Mouse (Mus musculus): ENCODE measurements around the gene Fam118a.
"Not testable (repeated sequence)": the region's sequence is repeated elsewhere in the genome, so short reads cannot be mapped to it uniquely, and the experiment has no call there.

Gene Fam118a

GRCm38 (mm10) chr15:85028648-85029047 is at the start of gene Fam118a:
Gene Fam118a, plus strand, starts transcription at chr15:85028948.
- in situ Hi-C loops (cut with MboI): not testable (repeated sequence)

DNA sequence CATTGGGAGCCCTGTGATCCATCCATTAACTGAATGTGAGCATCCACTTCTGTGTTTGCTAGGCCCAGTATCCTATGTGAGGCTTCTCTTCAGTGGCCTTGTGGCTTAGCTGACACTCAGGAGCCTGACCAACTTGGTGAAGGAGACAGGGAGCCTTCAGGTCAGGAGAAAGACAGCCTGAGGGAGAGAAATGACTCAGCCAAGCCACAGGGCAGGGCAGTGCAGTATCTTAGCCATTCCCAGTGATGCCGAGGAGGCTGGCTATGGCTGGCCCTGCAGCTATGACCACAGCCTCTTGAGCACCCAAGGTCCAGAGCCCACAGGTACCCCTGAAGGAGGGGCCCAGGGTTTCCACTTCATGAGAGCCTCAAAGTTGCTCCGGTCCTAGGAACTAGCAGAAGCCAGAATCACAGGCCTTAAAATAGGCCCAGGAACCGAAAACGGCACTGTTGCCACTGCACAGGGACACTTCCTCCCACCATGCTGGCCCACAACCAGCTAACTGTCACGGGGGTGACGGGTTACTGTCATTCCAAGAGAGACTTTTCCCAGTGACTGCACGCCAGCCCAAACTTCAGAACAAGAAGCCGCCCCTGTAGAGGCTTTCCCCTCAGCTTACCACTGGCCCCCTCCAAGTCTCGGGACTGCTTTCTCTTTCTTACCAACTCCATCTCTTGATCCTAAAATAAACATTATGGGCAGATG is 47.0 kb upstream of the Fam118a start:
- in situ Hi-C loops (cut with MboI): no loop called here

GRCm38 (mm10) chr15:84982888-84983287 is 45.9 kb upstream of the Fam118a start:
- in situ Hi-C loops (cut with MboI): no loop called here

DNA sequence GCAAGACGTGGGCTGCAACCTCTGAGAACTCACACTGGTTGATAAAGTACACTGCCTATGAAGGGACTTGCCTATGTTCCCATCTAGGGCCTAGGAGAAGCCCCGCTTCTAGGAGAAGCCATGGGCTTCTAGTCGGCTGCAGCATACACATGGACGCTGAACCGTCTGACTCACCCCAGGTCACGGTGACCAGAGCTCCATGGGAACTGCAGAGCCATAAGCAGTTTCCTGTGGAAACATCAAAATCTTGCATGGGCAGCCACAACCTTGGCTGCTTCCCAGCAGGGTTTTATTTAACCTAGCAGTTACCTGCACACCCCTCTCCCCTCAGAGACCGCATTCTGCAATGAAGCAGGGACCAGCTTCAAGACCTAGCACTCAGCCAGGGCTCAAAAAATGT is 45.0 kb upstream of the Fam118a start:
- in situ Hi-C loops (cut with MboI): no loop called here

DNA sequence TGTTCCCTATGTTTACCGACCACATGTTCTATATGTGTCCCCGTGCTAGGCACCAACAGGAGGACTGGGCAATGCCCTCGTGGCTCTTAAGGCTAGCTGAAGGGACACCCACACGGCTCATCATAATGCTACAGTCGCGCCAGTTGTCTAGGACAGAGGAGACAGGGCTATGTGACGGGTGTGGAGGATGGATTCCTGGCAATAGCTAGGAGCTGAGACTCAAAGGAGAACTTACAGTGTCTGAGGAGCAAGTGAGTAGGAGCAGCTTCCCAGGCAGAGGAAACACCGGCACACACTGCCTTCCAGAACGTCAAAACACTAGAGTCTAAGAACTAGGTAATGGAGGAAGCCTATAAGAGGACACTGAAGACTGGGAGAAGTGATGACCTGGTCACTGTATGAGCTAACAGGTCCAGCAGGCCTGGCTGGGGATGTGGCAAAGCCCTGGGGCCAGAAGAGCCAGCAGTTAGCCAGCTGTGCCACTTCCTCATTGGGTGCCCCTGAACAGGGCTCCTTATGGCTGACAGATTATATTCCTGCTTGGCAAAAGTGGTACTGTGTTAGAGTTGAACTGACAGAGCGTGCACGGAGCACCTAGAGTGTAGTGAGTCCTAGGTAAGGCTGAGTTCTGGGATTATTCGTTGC is 43.1 kb upstream of the Fam118a start:
- in situ Hi-C loops (cut with MboI): no loop called here

- in situ Hi-C loops (cut with MboI): no loop called here
Observed at GRCm38 (mm10) chr15:84986171-84987019, 42.4 kb upstream of the Fam118a start.

DNA sequence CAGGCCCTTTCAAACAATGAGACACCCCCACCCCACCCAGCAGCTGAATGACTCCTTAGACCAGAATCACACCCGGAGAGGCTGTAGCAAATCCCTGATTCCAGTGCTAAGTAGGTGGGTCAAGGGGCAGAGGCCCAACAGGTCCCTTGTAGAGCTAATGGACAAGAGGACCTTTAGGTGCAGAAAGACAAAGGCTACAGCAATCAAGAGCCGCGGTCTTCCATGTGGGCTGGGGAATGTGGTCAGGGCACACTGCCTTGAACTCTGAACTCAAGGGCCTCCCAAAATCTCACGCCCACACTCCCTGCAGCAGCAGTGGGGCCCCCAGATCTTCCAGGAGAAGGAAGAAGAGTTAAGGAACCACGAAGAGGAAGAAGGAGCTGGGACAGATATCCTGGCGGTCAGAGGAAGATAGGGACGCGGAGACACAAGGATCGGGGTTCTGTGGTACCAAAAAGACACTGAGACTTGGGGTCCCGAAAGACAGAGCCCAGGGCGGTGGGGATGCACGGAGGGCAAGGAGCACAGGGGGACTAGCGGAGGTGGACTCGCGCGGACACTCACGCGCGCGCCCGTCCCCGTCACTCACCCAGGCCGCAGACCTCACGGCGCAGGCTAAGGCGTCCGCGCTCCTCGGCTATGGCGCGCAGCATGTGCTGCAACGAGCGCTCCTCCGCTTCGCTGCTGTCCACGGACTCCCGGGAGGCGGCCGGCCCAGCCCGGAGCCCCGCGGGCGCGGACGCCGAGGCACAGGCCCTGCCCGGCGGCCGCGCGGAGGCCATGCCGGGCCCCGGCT is 41.5 kb upstream of the Fam118a start:
- in situ Hi-C loops (cut with MboI): no loop called here

DNA sequence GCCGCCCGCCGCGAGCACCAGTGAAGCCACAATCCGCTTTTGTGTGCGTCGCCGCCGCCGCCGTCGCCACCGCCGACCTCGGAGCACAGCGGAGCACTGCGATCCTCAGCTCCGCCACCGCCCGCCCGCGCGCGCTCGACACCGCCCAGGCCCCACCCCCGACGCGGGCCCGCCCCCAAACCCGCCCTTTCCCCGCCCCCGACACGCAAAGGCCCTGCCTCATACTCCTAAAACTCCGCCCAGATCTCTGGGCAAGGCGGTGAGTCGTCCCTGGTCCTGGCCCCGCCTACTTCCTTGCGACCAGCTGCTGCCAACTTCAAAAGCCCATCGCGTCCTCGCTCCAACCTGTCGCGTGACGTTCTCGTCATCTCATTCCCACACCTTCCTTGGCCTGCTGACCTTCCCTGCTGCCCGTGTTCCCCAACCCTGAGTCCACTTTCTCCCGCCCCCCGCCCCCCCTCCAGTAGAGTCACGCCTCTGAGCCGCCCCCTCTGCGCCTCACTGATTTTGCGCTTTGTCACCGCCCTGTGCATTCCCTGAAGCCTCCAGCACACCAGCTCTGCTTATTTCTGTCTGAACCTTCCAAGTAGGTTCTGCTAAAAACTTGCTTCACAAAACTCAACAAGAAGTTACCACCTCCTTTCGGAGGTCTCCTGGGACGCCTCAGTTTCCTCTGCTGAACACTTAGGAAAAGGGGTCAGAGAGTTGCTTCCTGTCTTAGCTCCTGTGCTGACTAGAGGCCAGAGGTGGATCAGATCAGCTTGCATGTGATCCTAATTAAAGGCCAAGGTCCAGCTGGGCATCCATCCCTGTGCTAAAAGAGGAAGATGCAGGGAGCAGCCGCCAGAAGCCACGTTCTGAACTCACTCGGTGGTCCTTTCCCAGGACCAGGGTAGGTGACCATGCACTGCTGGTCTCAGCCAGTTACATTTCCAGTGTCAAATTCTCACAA is 40.6 kb upstream of the Fam118a start, which contains the start of gene 5031439G07Rik:
Gene 5031439G07Rik (minus strand): TSS at position 678 of the 952 bp plus-strand sequence.
- in situ Hi-C loops (cut with MboI): no loop called here

GRCm38 (mm10) chr15:84989098-84989497 is 39.6 kb upstream of the Fam118a start:
- in situ Hi-C loops (cut with MboI): no loop called here

- in situ Hi-C loops (cut with MboI): no loop called here
Observed at GRCm38 (mm10) chr15:84989771-84990170, 39.0 kb upstream of the Fam118a start.

DNA sequence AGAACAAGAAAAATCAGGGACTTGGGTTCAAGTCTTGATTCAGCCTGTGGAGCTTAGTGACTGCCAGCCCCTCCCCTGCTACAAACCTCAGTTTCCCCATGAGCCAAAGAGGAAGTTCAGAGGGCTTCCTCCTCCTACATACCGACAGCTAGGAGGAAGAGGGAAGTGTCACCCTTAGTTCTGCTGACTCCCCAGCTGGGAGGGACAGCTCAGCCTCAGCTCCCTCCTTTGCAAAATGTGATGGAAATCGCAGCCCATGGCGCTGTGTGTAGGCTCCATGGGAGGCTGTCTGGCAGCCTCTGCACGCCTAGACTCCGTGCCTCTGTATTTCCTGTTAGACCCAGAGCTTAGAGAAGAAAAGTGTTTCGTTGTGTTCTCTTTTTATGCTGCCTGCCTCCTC is 34.2 kb upstream of the Fam118a start:
- in situ Hi-C loops (cut with MboI): no loop called here

DNA sequence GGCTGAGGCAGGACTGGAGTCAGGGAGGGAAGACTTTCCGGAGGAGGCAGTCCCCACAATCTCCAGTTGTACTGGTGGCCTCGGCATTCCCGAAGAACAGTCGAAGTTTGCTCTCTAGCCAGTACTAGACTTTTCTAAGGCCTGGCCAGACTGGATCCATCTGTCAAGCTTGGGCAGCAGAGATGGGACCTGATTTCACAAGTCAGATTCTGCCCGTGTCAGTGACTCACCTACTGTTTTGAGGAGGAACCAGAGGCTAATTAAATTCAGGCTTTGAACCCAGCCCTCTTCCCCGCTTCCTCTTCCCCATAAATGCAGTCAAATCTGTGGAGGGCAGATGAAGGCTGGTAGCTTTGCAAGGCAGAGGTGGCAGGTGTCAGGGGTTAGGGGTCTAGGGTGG is 33.7 kb upstream of the Fam118a start:
- in situ Hi-C loops (cut with MboI): no loop called here

DNA sequence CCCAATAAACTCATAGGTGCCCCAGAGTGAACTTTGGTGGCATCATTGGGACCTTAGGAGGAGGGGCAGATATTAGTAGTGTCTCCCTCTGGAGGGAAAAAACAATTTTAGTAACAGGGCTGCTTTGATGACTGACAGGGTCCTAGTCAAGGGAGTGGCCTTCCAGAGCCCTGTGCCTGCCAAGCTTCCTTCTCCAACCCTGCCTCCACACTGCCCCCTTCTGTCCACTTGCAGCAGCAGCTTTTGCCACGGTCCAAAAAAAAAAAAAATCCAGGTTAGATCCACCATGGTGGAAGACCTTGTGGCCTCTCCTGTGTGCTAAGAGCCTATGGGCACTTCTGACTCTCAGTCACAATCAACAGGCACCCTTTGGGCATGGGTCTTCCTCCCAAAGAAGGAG is 32.8 kb upstream of the Fam118a start:
- in situ Hi-C loops (cut with MboI): no loop called here

DNA sequence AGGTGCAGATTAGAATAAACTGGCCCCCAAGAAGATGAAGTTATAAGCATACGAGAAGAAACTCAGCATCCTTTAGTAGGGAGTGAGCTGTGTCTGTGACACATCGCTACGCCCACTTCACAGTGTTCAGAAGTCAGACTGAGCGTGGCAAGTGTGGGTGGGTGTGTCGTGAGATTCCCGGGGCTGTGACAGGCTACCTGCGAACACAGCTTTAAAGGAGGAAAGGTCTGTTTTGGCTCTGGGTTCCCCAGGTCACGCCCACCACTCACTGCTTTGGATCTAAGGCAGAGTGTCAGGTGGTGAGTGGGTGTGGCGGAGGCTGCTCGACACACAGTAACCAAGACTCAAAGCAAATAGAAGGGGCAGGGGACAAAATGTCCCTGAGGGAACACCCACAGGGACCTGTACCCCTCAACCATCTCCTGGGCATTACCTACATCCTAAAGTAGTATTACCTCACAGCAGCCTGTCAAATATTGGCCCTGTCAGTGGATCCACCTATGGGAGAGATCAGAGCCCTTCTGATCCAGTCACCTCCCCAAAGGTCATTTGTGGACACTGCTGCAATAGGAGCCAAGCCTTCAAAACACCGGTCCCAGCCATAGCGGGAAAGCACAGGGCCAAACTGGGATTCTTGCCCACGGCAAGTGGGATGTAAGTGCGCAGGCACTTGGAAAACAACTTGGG is 30.8 kb upstream of the Fam118a start:
- in situ Hi-C loops (cut with MboI): no loop called here

GRCm38 (mm10) chr15:84999911-85000310 is 28.8 kb upstream of the Fam118a start:
- in situ Hi-C loops (cut with MboI): no loop called here

DNA sequence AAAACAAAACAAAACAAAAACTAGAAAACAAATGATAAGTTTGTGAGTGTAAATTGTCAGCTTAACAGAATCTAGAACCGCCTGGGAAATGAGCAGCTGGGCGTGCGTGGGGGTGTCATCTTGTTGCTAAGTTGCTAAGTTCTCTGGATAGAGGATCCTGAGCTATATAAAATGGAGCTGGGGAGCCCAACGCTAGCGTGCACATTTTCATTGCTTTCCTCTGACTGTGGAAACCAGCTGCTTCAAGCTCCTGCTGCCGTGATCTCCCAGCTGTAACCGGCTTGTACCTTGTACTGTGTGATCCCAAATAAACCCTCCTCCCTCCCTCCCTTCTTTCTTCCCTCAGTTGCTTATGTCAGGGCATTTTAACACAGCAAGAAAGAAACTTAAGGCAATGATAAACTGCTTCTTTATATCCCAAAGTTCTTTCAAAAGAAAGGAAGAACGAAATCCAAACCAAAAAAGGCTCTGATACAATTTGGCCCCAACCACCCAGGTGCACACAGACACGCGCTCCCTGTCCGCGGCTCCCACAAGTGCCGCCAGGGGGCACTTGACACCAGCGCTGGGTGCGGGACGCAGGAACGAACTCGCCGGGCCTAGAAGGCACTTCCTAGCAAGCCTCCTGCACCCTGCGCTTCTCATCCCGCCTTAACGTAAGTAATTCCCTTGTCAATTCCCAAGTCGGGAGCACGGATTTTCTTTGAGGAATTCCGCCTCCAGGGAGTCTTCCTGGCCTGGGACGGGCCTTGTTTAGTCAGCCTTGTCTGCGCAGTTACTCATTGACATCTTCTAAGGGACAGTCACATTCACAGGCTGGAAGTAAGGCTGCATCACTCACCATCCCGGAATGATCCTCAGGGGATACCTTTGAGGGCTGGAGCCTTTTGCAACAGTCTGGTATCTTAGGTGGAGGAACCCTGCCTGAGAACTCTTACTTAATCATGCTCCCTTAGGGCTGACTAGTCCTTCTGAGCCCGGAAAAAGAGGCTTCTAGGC is 27.5 kb upstream of the Fam118a start:
- in situ Hi-C loops (cut with MboI): no loop called here

- in situ Hi-C loops (cut with MboI): no loop called here
Observed at GRCm38 (mm10) chr15:85009666-85010065, 19.1 kb upstream of the Fam118a start.

DNA sequence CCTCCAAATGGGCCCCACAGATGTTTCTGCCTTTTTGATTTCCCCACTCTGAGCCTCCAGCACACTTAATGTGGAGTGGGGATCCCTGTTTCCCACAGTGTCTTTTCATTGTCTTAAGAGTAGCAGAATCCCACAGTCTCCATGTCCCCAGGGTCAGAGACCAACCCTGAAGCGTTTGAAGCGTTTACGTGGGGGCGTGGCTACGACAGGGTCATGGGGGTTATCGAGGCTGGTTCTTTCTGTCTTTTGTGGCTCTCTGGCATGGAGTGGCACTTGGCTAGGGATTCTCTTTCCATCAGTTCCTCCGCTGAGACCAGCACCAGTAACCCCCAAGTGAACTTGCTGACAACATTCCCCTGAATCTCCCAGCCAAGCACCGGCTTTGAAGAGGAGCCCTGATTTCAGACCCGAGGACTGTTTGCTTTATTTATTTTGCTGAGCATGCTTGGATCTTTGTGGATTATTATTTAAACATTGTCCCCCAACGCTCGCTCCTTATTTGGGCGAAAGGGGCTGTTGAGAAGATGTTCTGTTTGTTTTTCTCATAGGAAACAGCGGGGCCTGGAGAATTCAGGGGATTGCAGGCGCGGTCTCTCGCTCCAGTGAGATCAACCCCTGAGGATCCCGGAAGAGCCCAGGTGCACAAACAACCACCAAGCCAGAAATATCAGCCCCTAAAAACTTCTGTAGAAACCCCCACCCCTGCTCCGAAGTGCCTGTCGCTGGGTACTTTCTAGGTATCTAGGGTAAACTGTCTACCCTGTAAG is 16.7 kb upstream of the Fam118a start:
- in situ Hi-C loops (cut with MboI): no loop called here

Measured in mature B cell (primary cell).